ENCODE assay signal across 10 mouse cellular contexts in the genomic region with DNA sequence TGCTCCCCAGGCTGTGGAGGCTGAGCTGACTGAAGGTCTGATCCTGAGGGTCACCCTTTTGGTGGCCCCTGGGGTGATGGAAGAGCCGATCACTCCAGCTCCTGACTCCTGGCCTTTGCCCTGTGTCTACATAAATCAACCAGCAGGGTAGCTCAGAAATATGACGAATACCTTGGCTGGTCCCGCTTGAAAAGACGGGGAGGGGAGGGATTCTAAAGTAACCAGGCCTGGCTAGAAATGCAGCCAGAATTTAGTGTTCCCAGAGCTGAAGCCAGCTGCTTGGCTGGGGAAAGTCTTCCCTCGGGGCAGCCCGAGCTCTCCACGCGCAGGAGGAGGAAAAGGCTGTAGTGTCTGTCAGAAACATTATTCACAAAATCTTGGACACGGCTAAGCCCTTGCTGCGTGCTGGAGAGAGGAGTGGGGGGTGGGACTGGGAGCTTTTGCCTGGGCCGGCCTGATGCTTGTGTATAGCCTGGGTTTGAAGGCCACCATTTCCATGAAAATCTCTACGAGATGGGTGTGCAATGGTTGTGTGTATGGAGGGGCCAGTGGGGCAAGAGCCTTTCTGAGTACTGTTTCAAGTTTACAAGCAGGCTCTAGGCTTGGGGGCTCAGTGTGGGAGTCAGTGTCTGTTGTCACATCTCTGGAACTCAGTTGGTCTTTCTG. TPM values are rescaled to one million over a fixed set of nuclear protein-coding genes. Genes with fewer than 3 reads are reported as not detected.
DNase-seq lines count a peak whose midpoint lies in the region; ATAC-seq and TF ChIP-seq lines count a peak whose summit lies in the region.
"Had no signal": no experiment of that assay in that cellular context is flagged by ENCODE, and none has a peak within 500 bp of the region (broad histone marks: within the 10 kb centered on the region; RNA-seq: fewer than 3 reads in every experiment).

No protein-coding gene starts in this region.

- no peak overlapping the region for H3K9ac ChIP-seq in forebrain, embryonic 12.5 days
- H3K9ac ChIP-seq in heart, postnatal 0 days (replicated peaks; ENCODE audit: low read depth, low read length), result peak overlapping the region; percentile 30; the same call in 1 of the 2 replicates
- no peak overlapping the region for H3K9ac ChIP-seq in limb, embryonic 14.5 days (ENCODE audit: low read depth, low read length, severe bottlenecking)

- no peak for TF ChIP-seq CTCF in heart, postnatal 0 days (IDR thresholded peaks at IDR 0.05; ENCODE audit: low read depth)

- peaks cover 30% of the 10 kb centered on the region for H3K27me3 ChIP-seq in forebrain, embryonic 12.5 days
- no peaks in the 10 kb centered on the region for H3K27me3 ChIP-seq in heart, postnatal 0 days (ENCODE audit: control insufficient read depth, insufficient read depth, low read length)
- no peaks in the 10 kb centered on the region for H3K27me3 ChIP-seq in limb, embryonic 14.5 days (ENCODE audit: control insufficient read depth, insufficient read depth, low read length)

- TF ChIP-seq POLR2A in limb, embryonic 14.5 days (IDR thresholded peaks at IDR 0.05; ENCODE audit: borderline replicate concordance, extremely low read depth, insufficient read depth, insufficient read length), result no peak

- H3K9me3 ChIP-seq in forebrain, embryonic 12.5 days, result no peaks in the 10 kb centered on the region
- no peaks in the 10 kb centered on the region for H3K9me3 ChIP-seq in heart, postnatal 0 days (replicated peaks; ENCODE audit: control insufficient read depth, low read length)
- H3K9me3 ChIP-seq in limb, embryonic 14.5 days (ENCODE audit: control insufficient read depth, low read length), result no peaks in the 10 kb centered on the region

- peak; percentile 78 for DNase-seq in left cerebral cortex, postnatal 4 days
- DNase-seq in left cerebral cortex, adult 9 months (ENCODE audit: low spot score in 2 of 2), result no peak
- peak; percentile 64 for DNase-seq in heart, postnatal 0 days (ENCODE audit: low spot score)
- peak; percentile 93 for DNase-seq in limb, embryonic 14.5 days (ENCODE audit: low spot score)
- peak; percentile 58 for DNase-seq in ovary, postnatal 36 days (ENCODE audit: low spot score)
- DNase-seq in spleen, postnatal 14 days (ENCODE audit: low spot score in 2 of 2), result no peak
- no peak for DNase-seq in thymus, adult 18-20 months

- TF ChIP-seq EP300 in heart, postnatal 0 days (IDR thresholded peaks at IDR 0.05; ENCODE audit: low read depth), result no peak

- no peak overlapping the region for H3K4me3 ChIP-seq in forebrain, embryonic 12.5 days (replicated peaks)
- no peak overlapping the region for H3K4me3 ChIP-seq in heart, postnatal 0 days (ENCODE audit: low read depth, low read length)
- no peak overlapping the region for H3K4me3 ChIP-seq in limb, embryonic 14.5 days (replicated peaks; ENCODE audit: low read length)

- intact Hi-C loops in left cerebral cortex, postnatal 4 days (cut with DNase I), result no loop called here

- H3K4me1 ChIP-seq in forebrain, embryonic 12.5 days, result peaks cover 44% of the 10 kb centered on the region
- H3K4me1 ChIP-seq in heart, postnatal 0 days (ENCODE audit: control insufficient read depth, insufficient read depth), result peaks cover 27% of the 10 kb centered on the region
- peaks cover 60% of the 10 kb centered on the region for H3K4me1 ChIP-seq in limb, embryonic 14.5 days (ENCODE audit: control insufficient read depth, insufficient read depth, low read length)

- H3K4me2 ChIP-seq in forebrain, embryonic 12.5 days, result no peak overlapping the region
- no peak overlapping the region for H3K4me2 ChIP-seq in heart, postnatal 0 days (ENCODE audit: low read depth, low read length)
- 0 out of 2 replicates have a peak overlapping the region, but pooled peaks have one; percentile 26 for H3K4me2 ChIP-seq in limb, embryonic 14.5 days (replicated peaks; ENCODE audit: low read depth, low read length, severe bottlenecking)

- peak overlapping the region; percentile 53; the same call in 1 of the 2 replicates for H3K27ac ChIP-seq in forebrain, embryonic 12.5 days
- peak overlapping the region; percentile 92 for H3K27ac ChIP-seq in heart, postnatal 0 days (ENCODE audit: low read depth)
- H3K27ac ChIP-seq in limb, embryonic 14.5 days (replicated peaks; ENCODE audit: low read depth, low read length), result peak overlapping the region; percentile 89

- H3K36me3 ChIP-seq in forebrain, embryonic 12.5 days (replicated peaks), result no peaks in the 10 kb centered on the region
- no peaks in the 10 kb centered on the region for H3K36me3 ChIP-seq in heart, postnatal 0 days (replicated peaks; ENCODE audit: control insufficient read depth, insufficient read depth, low read length)
- H3K36me3 ChIP-seq in limb, embryonic 14.5 days (ENCODE audit: control insufficient read depth, insufficient read depth, low read length), result no peaks in the 10 kb centered on the region

- ATAC-seq in forebrain, embryonic 12.5 days (ENCODE audit: low FRiP score), result no peak
- peak; percentile 34 for ATAC-seq in heart, postnatal 0 days (ENCODE audit: insufficient read depth, low read depth)
- ATAC-seq in limb, embryonic 14.5 days (ENCODE audit: low FRiP score, low read depth), result peak; percentile 78

- 17% methylated on average over 12 of the region's 12 CpGs for WGBS in forebrain, embryonic 12.5 days
- 45% methylated on average over 12 of the region's 12 CpGs for WGBS in heart, postnatal 0 days
- 4% methylated on average over 12 of the region's 12 CpGs for WGBS in limb, embryonic 14.5 days

RNA-seq across cellular contexts. Expression of a gene that starts 57.2 kb away (rescaled TPM):
- total RNA-seq in left cerebral cortex, postnatal 4 days (2021), result under 1 TPM in 1 of 2 experiments, not detected in 1; 0.34 TPM
- polyA plus RNA-seq in forebrain, embryonic 12.5 days (2016; fragmentation: Nextera tagmentation; extraction: Ambion mirVana), result 1.7 and 1.9 TPM in 2 replicates
- 1.4 and 4.1 TPM in 2 replicates for total RNA-seq in heart, postnatal 0 days (2014; rRNA removed; ENCODE audit: low replicate concordance)
- 2.2 TPM in 2 replicates for polyA plus RNA-seq in heart, postnatal 0 days (2015; fragmentation: Nextera tagmentation; extraction: Ambion mirVana)
- polyA plus RNA-seq in limb, embryonic 14.5 days (2012; rRNA removed), result 92.9 and 117 TPM in 2 replicates
- polyA plus RNA-seq in limb, embryonic 14.5 days (2014; fragmentation: Nextera tagmentation; extraction: Ambion mirVana), result 92.4 and 95.5 TPM in 2 replicates
- total RNA-seq: hematopoietic stem cell, adult 5-6 weeks; MEL had no signal

Comparison
In these comparisons a context has a peak if more than half of its experiments do, and no peak if none do; other contexts are left out.
1. DNase-seq: peak in left cerebral cortex, postnatal 4 days (single experiment), heart, postnatal 0 days (single experiment), limb, embryonic 14.5 days (single experiment) and ovary, postnatal 36 days (single experiment); none in left cerebral cortex, adult 9 months (0 of 2), spleen, postnatal 14 days (0 of 2) and thymus, adult 18-20 months (0 of 2).
2. RNA of a gene that starts 57.2 kb away (polyA plus RNA-seq): 92.4 to 117 TPM in limb, embryonic 14.5 days; 2.2 TPM in heart, postnatal 0 days and 1.7 to 1.9 TPM in forebrain, embryonic 12.5 days; every median in the first group is over 10 times any median in the second.
3. Peak in every context shown above with its lines, with median percentiles within 50 percentile points of each other: H3K27ac ChIP-seq.